Mouse (Mus musculus) activated CD4-positive, CD25-positive, alpha-beta regulatory T cell, adult 4 months (primary cell): ENCODE data around the gene Gm20388. TPM values are rescaled to one million over a fixed set of nuclear protein-coding genes. Genes with fewer than 3 reads are reported as not detected.

ENCODE experiments used
- ATAC-seq: one replicate; pipeline ENCODE4 v1.8.0; 2017
- polyA plus RNA-seq, 2 experiments: library from polyadenylated mRNA; unstranded; fragments of 100-300 nt; shearing (Covaris generic); gene quantifications; one replicate each; pipeline ENCODE4 v1.2.1; 2017

Gm20388 gene
- polyA plus RNA-seq, 2 experiments from 2014 or later, result 9.9 to 12.3 TPM

DNA sequence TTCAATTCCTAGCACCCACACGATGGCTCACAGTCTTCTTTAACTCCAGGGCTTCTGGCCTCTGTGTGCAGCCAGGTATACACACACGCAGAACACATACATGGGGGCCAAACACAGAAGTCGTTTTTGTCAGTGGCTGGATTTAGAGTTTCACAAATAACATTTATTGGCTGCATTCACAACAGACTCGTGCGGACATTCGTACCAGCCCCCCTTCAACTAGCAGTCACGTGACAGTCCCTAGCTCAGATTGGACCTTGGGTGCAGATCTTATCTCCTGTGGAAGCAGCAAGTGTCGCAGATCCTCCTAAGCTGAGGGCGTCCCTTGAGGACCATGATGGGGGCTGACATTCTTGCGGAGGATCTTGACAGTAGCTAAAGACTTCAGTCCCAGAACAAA lies 1620.0 kb downstream of the Gm20388 start:
- no peak for ATAC-seq

DNA sequence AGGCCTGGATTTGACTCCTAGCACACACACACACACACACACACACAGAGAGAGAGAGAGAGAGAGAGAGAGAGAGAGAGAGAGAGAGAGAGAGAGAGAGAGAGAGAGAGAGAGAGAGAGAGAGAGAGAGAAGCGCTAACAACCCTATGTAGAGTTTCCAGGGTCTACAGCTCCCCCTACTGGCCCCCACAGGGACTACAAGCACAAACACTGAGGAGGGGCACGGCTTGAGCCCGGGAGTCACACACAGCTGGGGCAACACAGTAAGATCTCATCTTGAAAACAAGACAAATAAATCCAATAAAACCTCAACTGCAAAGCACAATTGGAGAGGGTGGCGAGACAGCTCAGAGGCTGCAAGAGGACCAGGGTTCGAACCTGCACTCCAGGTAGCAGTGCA lies 1621.7 kb downstream of the Gm20388 start:
- no peak for ATAC-seq

DNA sequence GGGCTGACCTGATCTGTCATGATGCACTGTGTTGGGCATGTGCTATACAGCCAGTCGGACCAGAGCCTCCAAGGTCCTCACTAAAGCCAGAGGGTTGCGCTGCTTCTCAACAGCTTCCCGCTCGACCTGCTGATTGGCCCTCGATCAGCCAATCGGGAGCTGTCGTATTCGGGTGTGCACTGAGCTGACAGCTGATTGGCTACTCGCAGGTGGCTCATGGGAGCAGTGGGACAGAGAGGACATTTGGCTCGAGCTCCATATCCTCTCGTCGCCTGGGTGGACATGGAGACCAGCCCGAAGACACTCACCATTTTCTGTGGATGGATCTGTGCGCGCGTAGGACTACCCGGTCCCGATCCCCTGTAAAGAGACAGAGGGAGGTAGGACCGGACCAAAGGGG lies 1631.2 kb downstream of the Gm20388 start:
- ATAC-seq, result no peak

DNA sequence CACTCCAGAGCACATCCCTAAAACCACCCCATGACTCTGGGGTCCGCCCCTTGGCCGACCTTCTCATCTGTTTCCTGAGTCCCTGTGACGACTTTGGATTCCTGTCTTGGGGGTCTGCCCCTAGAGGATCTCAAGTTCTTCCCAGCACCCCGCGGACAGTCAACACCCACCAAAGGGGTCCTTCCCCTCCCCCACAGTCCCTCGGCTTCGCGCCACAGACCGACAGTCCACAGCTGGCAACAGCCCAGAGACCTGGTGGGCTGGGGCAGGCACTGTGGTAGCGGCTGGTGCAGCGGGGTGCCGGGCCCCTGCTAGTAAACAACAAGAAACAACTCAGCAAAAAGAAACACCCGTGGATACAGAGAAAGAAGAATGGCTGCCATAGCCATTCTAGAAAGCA lies 1632.3 kb downstream of the Gm20388 start:
- no peak for ATAC-seq

DNA sequence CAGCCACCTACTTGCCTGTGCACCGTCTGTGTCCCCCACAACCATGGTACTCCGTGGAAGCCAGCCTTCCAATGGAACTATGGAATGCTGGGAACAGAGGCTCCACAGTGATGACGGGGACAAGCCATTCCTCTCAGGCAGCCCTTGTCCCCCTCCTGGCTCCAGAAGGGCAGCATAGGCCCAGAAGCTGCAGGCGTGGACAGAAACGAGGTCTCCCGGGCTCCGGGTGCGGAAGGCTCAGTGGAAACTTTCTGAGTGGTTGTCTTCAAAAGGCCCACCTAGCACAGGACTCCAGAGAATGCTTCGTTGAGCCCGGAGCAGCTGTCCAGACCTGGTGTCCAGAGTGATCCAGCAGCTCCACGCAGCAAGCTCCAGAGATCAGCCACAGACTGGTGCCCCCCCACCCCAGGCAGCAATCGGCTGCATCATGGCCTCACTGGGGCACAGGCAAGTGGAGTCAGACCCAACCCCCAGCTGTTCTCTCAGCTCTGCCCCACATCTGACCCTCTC lies 1633.7 kb downstream of the Gm20388 start, which contains the start of gene 1700018B08Rik:
TSS of gene 1700018B08Rik (minus strand) at position 45 of the 510 bp plus-strand sequence.
- no peak for ATAC-seq

DNA sequence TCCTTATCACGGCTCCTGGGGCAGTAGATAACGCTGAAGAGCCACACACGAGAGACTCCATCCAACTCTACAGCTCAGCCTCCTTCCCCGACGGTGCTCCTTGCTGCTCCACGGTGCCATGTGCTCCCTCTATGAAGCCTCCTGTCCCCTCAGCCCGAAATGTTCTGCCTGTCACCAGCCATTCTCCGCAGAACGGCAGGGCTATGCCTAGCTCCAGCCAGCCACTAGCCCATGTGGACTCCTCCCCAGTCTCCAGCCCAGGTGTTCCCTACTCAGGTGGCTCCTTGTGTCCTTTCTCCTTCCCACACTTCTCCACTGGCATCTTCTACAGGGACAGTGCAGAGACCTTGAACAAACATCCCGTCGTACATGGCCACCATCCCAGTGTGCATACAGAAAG lies 1634.3 kb downstream of the Gm20388 start:
- ATAC-seq, result no peak

DNA sequence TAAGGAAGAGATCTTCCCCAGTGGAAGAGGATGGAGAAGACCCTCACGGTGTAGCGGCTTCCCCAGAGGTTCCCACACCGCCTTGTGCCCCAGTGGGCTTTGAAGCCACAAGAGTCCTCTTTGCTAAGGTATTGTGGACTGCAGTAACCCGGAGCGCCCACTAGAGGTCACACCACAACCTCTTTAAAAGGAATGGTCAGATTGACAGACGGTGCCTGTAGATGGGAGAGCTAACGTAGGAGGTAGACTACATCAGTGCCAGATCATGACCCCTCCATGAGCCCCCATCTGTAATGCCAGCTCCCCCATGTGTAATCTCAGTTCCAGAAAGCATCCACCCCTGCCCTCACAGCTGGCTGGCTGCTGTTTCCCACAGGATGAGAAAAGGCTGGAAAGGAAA lies 1636.5 kb downstream of the Gm20388 start:
- peak; percentile 57 for ATAC-seq

DNA sequence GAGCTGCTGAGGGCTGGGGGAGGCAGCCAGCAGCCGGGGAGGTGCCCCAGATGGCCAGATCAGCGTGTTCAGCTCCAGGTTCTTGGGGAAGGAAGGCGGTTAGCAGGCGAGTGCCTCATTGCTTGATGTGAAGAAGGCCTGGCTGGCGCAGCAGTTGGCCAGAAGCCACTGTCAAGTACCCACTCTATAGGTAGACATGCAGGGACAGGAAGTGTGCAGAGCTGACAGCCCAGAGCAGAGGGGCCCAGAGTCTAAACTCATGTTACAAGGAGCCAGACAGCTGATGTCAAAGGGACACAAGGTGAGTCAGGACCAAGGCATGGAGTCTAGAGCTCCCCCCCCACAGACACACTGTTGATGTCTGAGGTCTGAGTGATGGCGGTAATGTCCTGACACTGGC lies 1639.4 kb downstream of the Gm20388 start:
- no peak for ATAC-seq

DNA sequence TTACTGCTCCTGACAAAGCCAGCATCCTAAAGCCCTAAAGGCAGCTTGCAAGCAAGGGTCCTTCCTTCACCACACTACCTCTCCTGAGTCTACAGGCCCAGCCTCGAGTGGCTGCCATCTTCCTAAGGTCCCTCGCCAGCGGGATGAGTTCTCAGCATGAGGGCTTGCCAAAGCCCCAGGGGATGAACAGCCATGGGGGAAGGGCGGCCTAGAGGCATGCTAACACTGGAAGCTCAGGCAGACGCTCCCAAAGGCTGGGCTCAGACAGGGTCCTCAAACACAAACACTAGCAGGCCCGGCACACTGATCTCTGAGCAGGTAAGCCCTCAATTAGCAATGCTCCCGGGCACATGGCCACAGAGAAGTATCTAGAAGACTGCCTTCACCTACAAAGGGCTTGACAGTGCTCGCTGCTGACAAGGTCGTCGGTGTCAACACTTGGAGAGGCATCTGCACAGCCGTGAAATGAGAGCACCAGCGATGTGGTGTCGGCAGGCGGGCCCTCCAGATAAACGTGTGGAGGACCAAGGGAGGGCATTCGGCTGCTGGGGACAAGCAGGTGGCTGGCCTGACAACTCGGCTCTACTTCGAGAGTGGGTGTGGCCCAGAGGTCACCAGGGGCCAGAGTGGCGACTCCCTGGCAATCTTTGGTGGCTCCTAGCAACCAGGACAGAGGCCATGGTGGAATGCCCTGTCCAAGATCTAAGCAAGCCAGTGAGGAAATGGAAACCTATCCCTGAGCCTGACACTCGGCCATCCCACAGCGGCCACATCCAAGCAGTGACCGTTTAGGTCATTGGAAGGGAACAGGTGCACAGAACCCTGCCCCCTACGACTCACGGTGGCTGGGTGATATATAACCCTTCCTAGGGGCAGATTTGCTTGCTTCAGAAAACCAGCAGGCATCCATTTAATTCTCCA lies 1640.7 kb downstream of the Gm20388 start:
- ATAC-seq, result no peak

DNA sequence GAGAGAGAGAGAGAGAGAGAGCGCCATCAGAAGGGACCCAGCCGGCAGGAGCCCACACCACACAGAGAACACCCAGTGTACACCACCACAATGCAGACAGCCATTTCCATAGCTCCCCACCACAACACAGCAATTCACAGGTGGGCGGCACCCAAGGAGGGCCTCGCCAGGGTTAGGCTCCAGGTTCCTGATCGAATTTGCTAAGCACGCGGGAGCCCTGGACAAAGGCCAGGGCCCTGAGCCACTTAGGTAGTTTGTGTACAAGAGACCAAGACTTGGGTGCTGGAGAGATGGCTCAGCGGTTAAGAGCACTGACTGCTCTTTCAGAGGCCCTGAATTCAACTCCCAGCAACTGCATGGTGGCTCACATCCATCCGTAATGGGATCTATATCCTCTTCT lies 1641.9 kb downstream of the Gm20388 start:
- ATAC-seq, result no peak

DNA sequence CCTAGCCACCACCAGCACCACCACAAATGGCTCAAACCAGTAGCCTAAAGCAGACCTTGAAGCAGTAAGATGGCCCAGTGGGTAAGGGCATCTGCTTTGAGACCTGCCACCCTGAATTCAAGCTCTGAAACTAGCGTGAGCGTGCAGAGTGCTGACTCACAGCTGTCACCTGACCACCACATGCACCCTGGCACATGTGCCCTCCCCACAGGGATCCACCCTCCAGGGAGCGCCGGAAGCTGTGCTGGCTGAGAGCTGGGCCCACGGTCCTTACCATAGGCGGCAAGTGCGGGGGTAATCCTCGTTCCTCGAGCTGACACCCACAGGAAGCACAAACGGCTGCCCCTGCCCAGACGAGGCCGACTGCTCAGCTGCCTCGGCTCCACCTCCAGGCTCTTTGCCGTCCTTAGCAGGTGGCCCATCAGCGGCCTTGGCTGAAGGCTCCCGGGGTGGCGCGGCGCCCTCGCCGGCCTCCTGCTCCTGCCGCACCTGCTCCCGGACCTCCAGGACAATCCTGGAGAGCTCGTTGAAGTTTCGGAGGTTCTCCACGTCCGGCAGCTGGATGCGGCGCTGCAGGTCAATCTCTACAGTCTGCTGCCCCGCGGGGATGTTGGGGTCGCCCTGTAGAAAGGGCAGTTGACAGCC lies 1643.3 kb downstream of the Gm20388 start:
- no peak for ATAC-seq

DNA sequence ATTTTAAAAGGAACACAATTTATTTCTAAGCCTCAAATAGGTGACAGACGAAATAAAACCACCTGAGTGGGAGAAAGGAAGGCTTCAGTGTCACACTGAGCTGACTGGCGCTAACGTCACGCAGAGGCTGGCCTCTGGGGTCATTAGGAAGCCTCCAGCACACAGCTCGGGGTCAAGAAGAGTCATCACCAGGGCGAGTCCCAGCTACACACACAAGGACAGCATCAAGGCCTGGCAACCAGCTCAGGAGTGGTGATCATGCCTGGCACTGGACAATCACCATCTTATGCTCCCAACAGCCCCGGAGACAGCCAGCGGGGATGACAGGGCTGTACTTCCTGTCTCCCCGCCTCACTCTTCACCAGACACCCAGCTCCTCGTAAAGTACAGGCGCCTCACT lies 1647.1 kb downstream of the Gm20388 start:
- ATAC-seq, result no peak

DNA sequence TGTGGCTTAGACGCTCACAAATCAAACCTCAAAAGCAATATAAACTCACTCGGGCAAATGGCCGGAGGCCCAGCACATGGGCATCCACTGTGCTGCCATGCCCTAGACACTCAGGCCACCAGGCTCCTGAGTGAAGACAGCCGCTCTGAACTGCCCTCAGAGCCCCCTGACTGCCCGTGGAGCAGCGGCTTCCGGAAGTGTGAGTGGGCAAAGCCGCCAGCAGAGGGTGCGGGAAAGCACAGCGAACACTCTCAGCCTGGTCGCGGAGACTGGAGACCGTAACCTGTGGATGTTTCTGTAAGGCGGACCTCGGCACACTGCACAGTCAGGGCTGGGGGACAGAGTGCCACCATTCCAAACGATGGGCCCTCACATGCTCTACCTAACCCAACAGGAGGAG lies 1647.9 kb downstream of the Gm20388 start:
- no peak for ATAC-seq

DNA sequence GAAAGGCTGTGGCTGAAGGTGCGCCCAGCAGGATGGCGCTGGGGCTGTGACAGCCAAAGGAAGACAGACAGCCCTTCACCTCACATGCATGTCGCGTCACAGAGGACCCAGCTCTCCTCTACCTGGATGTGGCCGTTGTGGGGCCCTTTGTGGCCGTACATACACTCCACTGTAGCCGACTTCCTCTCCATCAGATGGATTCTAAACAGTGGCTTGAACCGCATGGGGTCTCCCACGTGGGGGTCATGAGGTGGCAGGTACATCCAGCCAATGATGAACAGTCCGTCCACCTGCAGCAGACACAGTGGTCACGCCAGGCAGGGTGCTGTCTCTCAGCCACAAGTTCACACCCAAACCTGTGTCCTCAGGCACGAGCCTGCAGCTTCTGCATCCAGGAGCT lies 1649.2 kb downstream of the Gm20388 start:
- no peak for ATAC-seq

DNA sequence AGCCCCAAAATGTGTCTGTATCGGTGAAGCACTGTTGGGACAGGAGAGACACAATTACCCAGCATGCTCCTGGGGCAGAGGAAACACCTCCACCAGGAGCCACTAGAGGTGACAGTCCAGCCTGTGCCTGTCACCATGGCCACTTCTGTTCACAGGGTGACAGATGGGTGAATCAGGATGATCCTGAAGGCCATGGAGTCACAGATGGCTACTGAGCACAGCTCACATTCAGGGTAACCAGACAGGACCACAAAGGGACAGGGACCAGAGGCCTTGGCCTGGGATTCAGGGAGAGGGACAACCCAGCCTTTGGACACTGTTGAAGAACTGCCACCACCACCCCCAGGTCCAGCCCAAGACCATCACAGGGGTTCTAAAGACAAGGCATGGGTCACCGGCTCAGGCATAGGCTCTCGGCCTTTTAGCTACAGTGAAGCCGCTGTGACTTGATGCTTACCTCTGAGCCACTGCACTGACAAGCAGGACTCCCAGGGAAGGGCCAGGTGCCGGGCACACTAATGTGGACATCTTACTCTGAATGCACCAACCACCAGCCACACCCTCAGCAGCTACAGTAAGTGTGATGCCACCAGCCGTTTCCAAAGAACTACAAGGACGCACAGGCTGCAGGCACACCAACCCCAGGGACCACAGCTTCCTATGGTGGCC lies 1649.9 kb downstream of the Gm20388 start:
- no peak for ATAC-seq

DNA sequence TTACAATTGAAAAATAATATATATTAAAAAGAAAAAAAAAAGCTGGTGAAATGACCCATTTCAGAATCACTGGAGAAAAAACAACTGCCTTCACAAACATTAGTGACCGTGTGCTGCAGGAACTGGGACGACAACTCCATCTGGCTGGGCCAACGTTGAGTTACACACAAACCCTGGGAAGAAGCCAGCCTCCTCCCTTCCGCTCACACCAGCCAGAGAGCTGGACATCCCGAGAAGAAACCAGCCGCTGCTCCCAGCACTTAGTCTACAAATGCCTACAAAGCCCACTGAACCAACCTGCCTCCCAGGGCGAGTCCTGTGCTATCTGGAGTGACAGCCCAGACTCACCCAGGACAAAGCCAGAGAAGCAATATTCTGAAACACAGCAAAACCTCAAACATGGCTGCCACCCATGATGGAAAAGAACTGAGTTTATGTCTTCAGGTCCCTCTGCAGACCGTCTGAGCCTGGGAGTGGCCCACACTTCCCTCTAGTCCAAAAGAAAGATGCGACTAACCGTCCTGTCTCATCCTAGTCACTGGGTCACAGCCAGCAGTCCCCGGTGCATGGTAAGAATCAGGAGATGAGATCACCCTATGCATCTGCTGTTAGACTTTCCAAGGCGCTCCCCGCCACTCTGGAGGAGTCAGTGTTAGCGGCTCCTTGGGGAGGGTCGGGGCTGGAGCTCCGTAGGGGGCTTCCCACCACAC lies 1651.2 kb downstream of the Gm20388 start:
- ATAC-seq, result no peak

DNA sequence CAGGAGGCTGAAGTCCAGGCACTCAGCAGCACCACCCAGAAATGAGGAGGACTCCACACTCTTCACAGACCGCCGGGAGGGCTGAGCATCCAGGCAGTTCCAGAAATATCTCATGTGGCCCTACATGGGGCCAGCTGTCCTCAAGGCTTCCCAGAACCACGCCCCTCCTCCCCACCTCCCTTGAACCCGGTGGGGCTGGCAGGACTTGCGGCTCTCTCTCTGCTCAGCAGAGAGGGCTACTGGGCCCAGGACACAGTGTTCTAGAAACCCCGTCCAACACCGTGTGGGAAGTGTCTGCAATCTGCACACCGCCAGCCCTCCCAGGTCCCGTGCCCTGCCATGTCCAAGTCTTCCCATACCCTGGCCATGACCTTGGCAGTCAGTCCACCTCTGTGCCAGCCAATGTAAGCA lies 1652.3 kb downstream of the Gm20388 start:
- ATAC-seq, result no peak

DNA sequence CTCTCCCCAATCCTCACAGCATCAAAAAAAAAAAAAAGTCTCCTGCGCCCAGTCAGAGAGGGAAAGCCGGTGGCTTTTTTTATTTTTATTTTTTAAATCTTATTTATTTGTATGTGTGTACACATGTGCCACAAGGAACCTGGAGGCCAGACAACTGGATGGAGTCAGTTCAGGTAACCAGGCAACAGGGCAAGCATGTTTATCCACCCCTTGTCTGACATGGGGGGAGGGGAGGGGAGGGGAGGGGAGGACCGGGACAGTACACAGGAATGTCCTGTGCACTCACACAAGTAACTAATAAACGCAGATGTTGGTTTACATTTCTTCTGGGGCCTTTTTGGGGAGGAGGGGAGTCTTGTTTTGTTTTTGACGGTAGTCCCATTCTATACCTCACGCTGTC lies 1653.1 kb downstream of the Gm20388 start:
- no peak for ATAC-seq

DNA sequence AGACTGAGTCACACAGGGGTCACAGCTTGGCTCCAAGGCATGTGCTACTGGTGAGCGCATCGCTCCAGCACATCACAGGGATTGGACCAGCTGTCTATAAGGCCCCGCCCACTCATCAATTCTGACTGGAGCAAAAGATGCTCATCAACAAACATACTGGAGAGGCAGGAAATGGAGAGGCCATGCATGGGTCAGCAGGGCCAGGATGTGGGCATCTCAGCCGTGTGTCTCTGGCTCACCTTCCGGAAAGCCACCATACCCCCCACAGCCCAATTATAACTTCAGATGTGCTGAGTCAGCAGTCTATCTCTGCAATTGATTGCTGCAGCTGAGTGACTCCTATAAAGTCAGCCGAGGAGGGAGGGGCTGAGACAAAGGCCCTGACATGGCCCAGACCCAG lies 1657.7 kb downstream of the Gm20388 start:
- peak; percentile 55 for ATAC-seq

DNA sequence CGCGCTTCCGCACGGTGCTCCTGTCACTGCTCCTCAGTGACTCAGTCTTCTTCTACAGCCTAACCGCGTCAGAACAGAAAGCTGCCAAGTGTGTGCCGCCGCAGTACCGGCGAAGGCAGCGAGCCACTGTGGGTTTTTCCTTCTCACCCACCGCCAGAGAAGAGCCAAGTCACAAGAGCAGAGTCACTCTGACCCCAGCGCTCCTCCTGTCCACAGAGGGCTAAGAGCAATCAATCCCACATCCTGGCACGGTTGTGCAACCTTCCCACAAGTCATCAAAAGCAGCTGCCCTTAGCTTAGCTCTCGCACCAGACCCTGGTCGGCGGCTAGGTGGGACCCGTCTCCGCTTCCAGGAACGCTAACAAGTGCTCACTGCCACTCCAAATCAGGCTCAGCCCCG lies 1659.7 kb downstream of the Gm20388 start:
- ATAC-seq, result peak; percentile 24

DNA sequence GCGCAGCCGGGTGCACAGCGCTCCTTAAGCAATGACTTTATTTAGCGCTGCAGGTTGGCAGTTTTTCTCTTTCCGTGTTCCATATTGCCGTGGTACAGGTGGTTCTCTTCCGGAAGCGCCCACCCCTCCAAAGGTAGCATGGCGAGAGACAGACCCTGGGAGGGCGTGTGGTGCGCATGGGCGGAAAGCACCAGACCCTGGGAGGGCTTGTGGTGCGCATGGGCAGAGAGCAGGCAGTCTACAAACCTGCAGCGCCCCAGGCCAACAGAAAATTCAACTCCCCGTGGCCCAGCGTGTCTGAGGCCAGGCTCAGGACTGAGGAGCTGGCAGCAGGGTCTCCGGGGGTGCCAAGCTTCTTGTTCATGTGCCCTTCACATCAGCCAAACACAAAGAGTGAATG lies 1660.2 kb downstream of the Gm20388 start:
- ATAC-seq, result no peak

DNA sequence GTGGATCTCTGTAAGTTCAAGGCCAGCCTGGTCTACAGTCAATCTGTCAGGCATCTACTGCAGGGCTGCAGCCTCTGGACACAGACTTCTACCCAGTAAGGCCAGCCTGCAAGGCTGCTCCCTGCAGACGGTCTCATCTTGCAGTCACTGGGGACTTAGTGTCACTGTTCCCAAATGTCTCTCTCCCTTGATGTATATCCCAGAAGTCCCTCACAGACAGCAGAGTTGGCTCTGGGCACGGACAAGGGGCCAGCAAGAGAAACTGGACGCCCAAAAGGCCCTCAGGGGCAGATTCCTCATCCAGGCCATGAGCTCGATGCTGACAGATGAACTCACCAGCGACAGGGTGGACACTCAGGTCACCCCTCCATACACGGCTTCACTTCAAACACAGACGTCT lies 1661.5 kb downstream of the Gm20388 start:
- ATAC-seq, result no peak

DNA sequence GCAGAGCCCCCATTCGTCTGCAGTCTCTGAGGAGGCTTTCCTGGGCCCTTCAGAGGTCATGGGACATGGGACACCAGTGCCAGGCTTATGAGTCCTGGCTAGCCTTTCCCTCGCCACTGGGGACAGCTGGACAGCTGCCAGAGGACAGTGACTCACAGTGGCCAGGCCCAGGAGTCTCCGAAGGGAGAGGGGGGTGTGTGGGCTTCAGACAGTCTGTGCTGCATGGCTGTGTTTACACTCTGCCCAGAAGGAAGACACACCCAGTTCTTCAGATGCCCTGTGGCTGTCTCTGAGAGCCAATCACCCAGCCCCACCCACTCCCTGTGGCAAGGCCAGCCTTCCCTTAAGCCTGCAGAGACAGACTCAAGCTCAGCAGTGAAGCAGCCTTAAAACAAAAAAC lies 1662.6 kb downstream of the Gm20388 start:
- peak; percentile 37 for ATAC-seq
